Mouse (Mus musculus) C2C12 (cell line): ENCODE results near the gene Erc1.

ENCODE experiments used
- CTCF ChIP-seq: IDR thresholded peaks from one replicate; pipeline ENCODE4 v1.5.1; 2011; ENCODE audit not compliant: control insufficient read depth, insufficient read depth, insufficient read length
- MYOD1 ChIP-seq: IDR thresholded peaks from one replicate; pipeline ENCODE4 v1.6.1; 2011; ENCODE audit warnings: low read depth; ENCODE audit not compliant: control insufficient read depth, insufficient read length
- MYOG ChIP-seq: IDR thresholded peaks from one replicate; pipeline ENCODE4 v1.6.1; 2011; ENCODE audit not compliant: control insufficient read depth, insufficient read length; ENCODE audit errors: extremely low read depth
- USF1 ChIP-seq: IDR thresholded peaks from one replicate; pipeline ENCODE4 v1.6.1; 2011; ENCODE audit warnings: low read depth, mild to moderate bottlenecking, control low read depth, moderate library complexity

- no peak for TF ChIP-seq CTCF
- TF ChIP-seq USF1, result no peak
- no peak for TF ChIP-seq MYOD1
- no peak for TF ChIP-seq MYOG
These were observed 212.3 kb downstream of the Erc1 start for GRCm38 (mm10) chr6:119635629-119636028.
